Mouse (Mus musculus): Measurements from ENCODE around the gene Gatad1.

DNA sequence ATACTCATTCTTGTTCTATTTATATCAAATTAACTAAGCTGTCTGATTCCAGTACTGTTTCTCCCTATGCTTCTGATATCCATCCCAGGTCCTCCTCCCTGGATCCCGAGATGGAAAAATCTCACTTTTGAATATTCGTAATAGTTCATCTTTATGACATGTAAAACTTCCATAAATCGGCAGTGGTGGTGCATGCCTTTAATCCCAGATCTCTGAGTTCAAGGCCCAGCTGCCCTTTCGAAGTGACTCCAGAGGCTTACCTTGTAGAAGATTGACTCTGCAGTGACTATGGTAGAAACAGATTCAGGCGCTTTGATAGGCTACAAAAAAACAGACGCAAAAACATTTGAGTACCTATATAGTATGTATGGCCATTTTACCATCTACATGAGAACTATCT, 12.4 kb downstream of the Gatad1 start:
- TF ChIP-seq CTCF (IDR thresholded peaks at IDR 0.05; ENCODE audit: low read depth, low read length) (no peak), GATA1 (IDR thresholded peaks at IDR 0.05; ENCODE audit: borderline replicate concordance, low read length) (no peak), TAL1 (conservative IDR thresholded peaks at IDR 0.05; ENCODE audit: low read depth, low read length) (no peak)
